Mouse (Mus musculus) kidney, embryonic 15.5 days (tissue): ENCODE measurements around the gene Endov. TPM values are rescaled to one million over a fixed set of nuclear protein-coding genes. Genes with fewer than 3 reads are reported as not detected.
A peak's percentile ranks its signal among the peaks of the same experiment; 100 is the strongest.

Experiments used
- ATAC-seq: fragments of 200-750 bp; cut with Nextera tagmentation; replicated peaks from 2 replicates; pipeline ENCODE4 v1.8.0; 2017; ENCODE audit warnings: moderate TSS enrichment; ENCODE audit not compliant: low FRiP score
- H3K27ac ChIP-seq: fragments of 300-500 bp; sonication (generic); 2 replicates; pipeline ENCODE4 v1.5.1; 2015; ENCODE audit warnings: mild to moderate bottlenecking, inconsistent platforms
- H3K27me3 ChIP-seq: fragments of 300-500 bp; sonication (generic); 2 replicates; pipeline ENCODE4 v1.6.1; 2015; ENCODE audit warnings: inconsistent platforms
- H3K36me3 ChIP-seq: fragments of 300-500 bp; sonication (generic); 2 replicates; pipeline ENCODE4 v1.6.1; 2015; ENCODE audit warnings: inconsistent platforms
- H3K4me1 ChIP-seq: fragments of 300-500 bp; sonication (generic); 2 replicates; pipeline ENCODE4 v1.6.1; 2015; ENCODE audit warnings: inconsistent platforms
- H3K4me2 ChIP-seq: fragments of 300-500 bp; sonication (generic); 2 replicates; pipeline ENCODE4 v1.6.1; 2015; ENCODE audit warnings: moderate library complexity, mild to moderate bottlenecking, inconsistent platforms
- H3K4me3 ChIP-seq: fragments of 300-500 bp; sonication (generic); replicated peaks from 2 replicates; pipeline ENCODE4 v1.5.1; 2015; ENCODE audit warnings: mild to moderate bottlenecking, inconsistent platforms
- H3K9ac ChIP-seq: fragments of 300-500 bp; sonication (generic); 2 replicates; pipeline ENCODE4 v1.6.1; 2015; ENCODE audit warnings: mild to moderate bottlenecking, inconsistent platforms
- H3K9me3 ChIP-seq: fragments of 300-500 bp; sonication (generic); replicated peaks from 2 replicates; pipeline ENCODE4 v1.6.1; 2016; ENCODE audit warnings: inconsistent platforms
- WGBS: fragments of 180-500 bp; shearing (Covaris S2); methylation state at CpG from one replicate; pipeline ENCODE4 v1.1.7; 2015; ENCODE audit warnings: mixed read lengths; 5-methylcytosine and 5-hydroxymethylcytosine counted together
- polyA plus RNA-seq: library from polyadenylated mRNA; unstranded; fragments of >200 nt; fragmentation: Nextera tagmentation; extraction: Ambion mirVana; gene quantifications from 2 replicates; pipeline ENCODE4 v1.2.1, GENCODE M21; 2015

Endov gene
- polyA plus RNA-seq, 1 experiment from 2014 or later = 16.3 TPM

GRCm38 (mm10) chr11:119520005-119520712 lies 29.0 kb downstream of the Endov start:
- WGBS = 55% methylated on average over 5 of the region's 5 CpGs
- Histone ChIP-seq H3K9ac (no peak overlapping the region), H3K27me3 (peaks cover 11% of the 10 kb centered on the region), H3K27ac (no peak overlapping the region), H3K9me3 (no peaks in the 10 kb centered on the region), H3K4me1 (peaks cover 7% of the 10 kb centered on the region), H3K36me3 (no peaks in the 10 kb centered on the region), H3K4me2 (no peak overlapping the region), H3K4me3 (no peak overlapping the region)
- no peak for ATAC-seq

DNA sequence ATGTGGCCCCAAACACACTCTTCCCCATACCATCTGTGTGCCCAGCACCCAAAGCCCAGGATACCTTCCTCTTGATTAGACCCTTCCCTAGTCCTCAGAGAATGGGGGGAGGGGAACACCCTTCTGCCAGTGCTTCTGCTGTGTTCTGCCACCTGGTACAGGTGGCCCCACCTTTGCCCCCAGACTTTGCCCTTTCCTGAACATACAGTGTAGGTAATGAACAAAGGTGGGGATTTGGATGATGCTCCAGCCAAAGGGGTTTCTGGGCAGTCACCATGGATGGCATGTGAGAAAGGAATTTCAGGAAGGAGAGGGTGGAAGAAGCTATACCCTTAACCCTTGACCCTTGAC lies 29.5 kb downstream of the Endov start:
- no peaks in the 10 kb centered on the region for H3K9me3 ChIP-seq
- H3K36me3 ChIP-seq = no peaks in the 10 kb centered on the region
- peaks cover 5% of the 10 kb centered on the region for H3K27me3 ChIP-seq
- no peak for ATAC-seq
- no peak overlapping the region for H3K9ac ChIP-seq
- no peak overlapping the region for H3K27ac ChIP-seq
- H3K4me2 ChIP-seq = no peak overlapping the region
- peaks cover 5% of the 10 kb centered on the region for H3K4me1 ChIP-seq
- H3K4me3 ChIP-seq = no peak overlapping the region

- Histone ChIP-seq H3K9me3 (no peaks in the 10 kb centered on the region), H3K4me1 (peaks cover 5% of the 10 kb centered on the region), H3K27ac (no peak overlapping the region), H3K27me3 (no peaks in the 10 kb centered on the region), H3K4me3 (no peak overlapping the region), H3K9ac (no peak overlapping the region), H3K36me3 (no peaks in the 10 kb centered on the region), H3K4me2 (no peak overlapping the region)
- ATAC-seq = no peak
- WGBS = 84% methylated on average over 6 of the region's 6 CpGs
These were observed 31.0 kb downstream of the Endov start for GRCm38 (mm10) chr11:119521920-119522710.

DNA sequence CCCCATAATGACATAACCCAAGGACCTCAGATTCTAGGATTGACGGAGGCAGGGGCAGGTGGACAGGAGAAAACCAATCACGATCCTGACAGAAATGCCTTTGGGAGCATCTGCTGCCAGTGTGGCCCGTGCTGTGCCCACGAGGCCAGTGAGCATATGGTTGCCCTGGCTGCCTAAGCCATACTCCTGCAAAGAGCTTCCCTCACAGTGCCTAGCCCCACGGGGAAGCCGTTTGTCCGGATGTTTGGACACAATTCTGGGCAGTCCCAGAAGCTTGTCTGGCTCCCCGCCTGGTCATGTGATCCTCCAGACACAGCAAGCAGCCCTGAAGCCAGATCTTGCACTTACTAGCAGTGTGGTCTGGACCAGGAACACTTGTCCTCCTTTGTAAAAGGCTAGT lies 31.6 kb downstream of the Endov start:
- Histone ChIP-seq H3K27me3 (no peaks in the 10 kb centered on the region), H3K9me3 (no peaks in the 10 kb centered on the region), H3K4me3 (no peak overlapping the region), H3K4me2 (no peak overlapping the region), H3K9ac (no peak overlapping the region), H3K4me1 (peaks cover 5% of the 10 kb centered on the region), H3K27ac (no peak overlapping the region), H3K36me3 (no peaks in the 10 kb centered on the region)
- no peak for ATAC-seq
- 72% methylated on average over 8 of the region's 8 CpGs for whole genome bisulfite sequencing

DNA sequence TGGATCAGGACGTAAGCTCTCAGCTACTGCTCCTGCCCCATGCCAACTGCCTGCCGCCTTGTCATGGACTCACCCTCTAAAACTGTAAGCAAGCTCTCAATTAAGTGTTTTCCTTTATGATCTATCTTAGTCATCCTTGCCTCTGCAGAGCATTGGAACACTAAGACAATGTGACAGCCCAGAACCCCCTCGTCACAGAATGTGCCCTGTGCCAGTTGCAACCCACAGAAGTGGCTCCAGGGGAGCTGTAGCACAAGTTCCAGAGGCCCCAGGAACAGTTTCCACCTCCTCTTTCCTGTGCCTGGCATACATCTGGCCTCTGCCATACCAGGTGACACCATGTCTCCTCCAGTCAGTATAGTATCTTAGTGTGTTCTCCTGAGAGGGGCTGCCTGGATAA lies 32.2 kb downstream of the Endov start:
- WGBS = 87% methylated on average over 3 of the region's 3 CpGs
- H3K4me2 ChIP-seq = no peak overlapping the region
- H3K4me3 ChIP-seq = no peak overlapping the region
- no peaks in the 10 kb centered on the region for H3K36me3 ChIP-seq
- ATAC-seq = no peak
- no peaks in the 10 kb centered on the region for H3K27me3 ChIP-seq
- H3K9me3 ChIP-seq = no peaks in the 10 kb centered on the region
- H3K27ac ChIP-seq = no peak overlapping the region
- H3K9ac ChIP-seq = no peak overlapping the region
- peaks cover 5% of the 10 kb centered on the region for H3K4me1 ChIP-seq

DNA sequence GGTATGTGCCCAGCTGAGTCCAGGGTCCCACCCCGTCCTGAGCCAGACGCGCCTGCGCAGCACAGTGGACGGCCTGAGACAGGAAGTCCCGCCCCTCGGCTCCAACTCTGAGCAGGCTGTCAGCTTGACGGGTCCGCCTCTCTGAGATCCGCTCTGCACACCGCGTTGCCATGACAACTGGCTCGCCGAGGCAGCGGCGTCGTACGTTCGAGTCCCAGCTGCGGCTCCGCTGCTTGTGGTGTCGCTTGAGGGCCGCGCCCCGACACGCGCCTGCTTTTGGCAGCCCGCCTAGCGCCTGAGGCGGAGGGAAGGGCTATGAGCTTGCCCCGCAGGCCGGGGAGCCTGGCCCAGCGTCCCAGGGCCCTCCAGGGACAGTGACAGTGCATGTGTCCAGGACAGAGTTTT lies 33.4 kb downstream of the Endov start:
- Histone ChIP-seq H3K4me1 (peaks cover 5% of the 10 kb centered on the region), H3K4me2 (peak overlapping the region; percentile 90), H3K36me3 (no peaks in the 10 kb centered on the region), H3K27ac (no peak overlapping the region), H3K9ac (peak overlapping the region; percentile 57), H3K4me3 (peak overlapping the region; percentile 58), H3K9me3 (no peaks in the 10 kb centered on the region), H3K27me3 (no peaks in the 10 kb centered on the region)
- WGBS = 3% methylated on average over 33 of the region's 33 CpGs
- peak; percentile 97 for ATAC-seq

GRCm38 (mm10) chr11:119526068-119526966 lies 35.2 kb downstream of the Endov start:
- H3K4me3 ChIP-seq = no peak overlapping the region
- WGBS = 78% methylated on average over 14 of the region's 14 CpGs
- H3K27me3 ChIP-seq = no peaks in the 10 kb centered on the region
- no peaks in the 10 kb centered on the region for H3K9me3 ChIP-seq
- ATAC-seq = no peak
- H3K27ac ChIP-seq = no peak overlapping the region
- H3K4me1 ChIP-seq = peaks cover 5% of the 10 kb centered on the region
- no peak overlapping the region for H3K4me2 ChIP-seq
- no peaks in the 10 kb centered on the region for H3K36me3 ChIP-seq
- H3K9ac ChIP-seq = no peak overlapping the region

GRCm38 (mm10) chr11:119528930-119529329 lies 37.8 kb downstream of the Endov start:
- no peak for ATAC-seq
- H3K4me3 ChIP-seq = no peak overlapping the region
- no peaks in the 10 kb centered on the region for H3K36me3 ChIP-seq
- H3K4me1 ChIP-seq = peaks cover 5% of the 10 kb centered on the region
- no peak overlapping the region for H3K4me2 ChIP-seq
- no peak overlapping the region for H3K9ac ChIP-seq
- WGBS = 65% methylated on average over 11 of the region's 11 CpGs
- H3K9me3 ChIP-seq = no peaks in the 10 kb centered on the region
- 0 out of 2 replicates have a peak, but pooled peaks cover 7% of the 10 kb centered on the region for H3K27me3 ChIP-seq
- no peak overlapping the region for H3K27ac ChIP-seq

GRCm38 (mm10) chr11:119532460-119532859 lies 41.3 kb downstream of the Endov start:
- Histone ChIP-seq H3K4me3 (no peak overlapping the region), H3K36me3 (no peaks in the 10 kb centered on the region), H3K4me1 (no peaks in the 10 kb centered on the region), H3K27me3 (0 out of 2 replicates have a peak, but pooled peaks cover 7% of the 10 kb centered on the region), H3K4me2 (no peak overlapping the region), H3K9me3 (no peaks in the 10 kb centered on the region), H3K9ac (no peak overlapping the region), H3K27ac (no peak overlapping the region)
- WGBS = 73% methylated on average over 8 of the region's 8 CpGs
- no peak for ATAC-seq

- Histone ChIP-seq H3K27ac (no peak overlapping the region), H3K9ac (no peak overlapping the region), H3K27me3 (0 out of 2 replicates have a peak, but pooled peaks cover 10% of the 10 kb centered on the region), H3K9me3 (no peaks in the 10 kb centered on the region), H3K4me1 (no peaks in the 10 kb centered on the region), H3K36me3 (no peaks in the 10 kb centered on the region), H3K4me2 (no peak overlapping the region), H3K4me3 (no peak overlapping the region)
- no peak for ATAC-seq
- WGBS = 67% methylated on average over 7 of the region's 7 CpGs
These were observed 42.6 kb downstream of the Endov start for GRCm38 (mm10) chr11:119533745-119534144.

DNA sequence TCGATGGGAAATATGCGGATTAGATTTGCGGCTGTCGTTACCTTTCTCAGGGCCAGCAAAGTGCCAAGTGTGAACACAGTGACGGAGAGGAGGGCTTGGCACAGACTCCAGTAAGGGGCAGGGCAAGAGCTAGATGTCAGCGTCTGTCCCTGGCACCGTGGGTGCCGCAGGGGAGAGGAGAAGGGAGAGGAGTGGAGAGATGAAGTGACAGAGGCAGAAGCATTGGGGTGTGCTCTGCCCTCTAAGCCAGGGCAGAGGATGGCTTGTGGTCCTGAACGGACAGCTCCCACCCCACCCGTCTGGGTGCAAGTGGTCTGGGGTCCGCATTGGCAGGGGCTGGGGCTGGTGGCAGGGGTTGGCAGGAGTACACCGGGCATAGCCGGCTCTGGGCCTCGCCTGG lies 48.8 kb downstream of the Endov start:
- 35% methylated on average over 14 of the region's 14 CpGs for WGBS
- peaks cover 50% of the 10 kb centered on the region for H3K27me3 ChIP-seq

GRCm38 (mm10) chr11:119540560-119540959 lies 49.4 kb downstream of the Endov start:
- WGBS = 77% methylated on average over 9 of the region's 9 CpGs

More for the DNA sequence above, 48.8 kb downstream of the Endov start:
- no peak overlapping the region for H3K9ac ChIP-seq
- ATAC-seq = no peak
- H3K4me2 ChIP-seq = no peak overlapping the region
- no peak overlapping the region for H3K27ac ChIP-seq
- H3K4me1 ChIP-seq = no peaks in the 10 kb centered on the region
- no peak overlapping the region for H3K4me3 ChIP-seq
- no peaks in the 10 kb centered on the region for H3K36me3 ChIP-seq
- H3K9me3 ChIP-seq = no peaks in the 10 kb centered on the region

More at GRCm38 (mm10) chr11:119540560-119540959, 49.4 kb downstream of the Endov start:
- Histone ChIP-seq H3K9me3 (no peaks in the 10 kb centered on the region), H3K9ac (no peak overlapping the region), H3K4me3 (no peak overlapping the region), H3K36me3 (no peaks in the 10 kb centered on the region), H3K4me2 (no peak overlapping the region), H3K4me1 (peaks cover 3% of the 10 kb centered on the region; the same call in 1 of the 2 replicates), H3K27me3 (peaks cover 56% of the 10 kb centered on the region), H3K27ac (no peak overlapping the region)
- ATAC-seq = no peak
